Mouse (Mus musculus) neural tube, embryonic 11.5 days (tissue): Measurements from ENCODE around the gene Csrp2. TPM values are rescaled to one million over a fixed set of nuclear protein-coding genes. Genes with fewer than 3 reads are reported as not detected.
A peak's percentile ranks its signal among the peaks of the same experiment; 100 is the strongest.

Experiments used
- ATAC-seq: fragments of 200-750 bp; cut with Nextera tagmentation; 2 replicates; pipeline ENCODE4 v1.8.0; 2017; ENCODE audit warnings: moderate number of reproducible peaks, mild to moderate bottlenecking, moderate TSS enrichment, moderate library complexity; ENCODE audit not compliant: insufficient read depth, low FRiP score, low TSS enrichment
- DNase-seq: peaks from one replicate; pipeline ENCODE4 v3.0.0-alpha.2; 2015; ENCODE audit warnings: low spot score
- H3K27ac ChIP-seq: fragments of 300-500 bp; sonication (generic); 2 replicates; pipeline ENCODE4 v1.5.1; 2014; ENCODE audit warnings: low read depth, mild to moderate bottlenecking, low read length
- H3K27me3 ChIP-seq: fragments of 300-500 bp; sonication (generic); 2 replicates; pipeline ENCODE4 v1.6.1; 2014; ENCODE audit warnings: mild to moderate bottlenecking, low read length, mixed read lengths; ENCODE audit not compliant: control insufficient read depth, insufficient read depth
- H3K36me3 ChIP-seq: fragments of 300-500 bp; sonication (generic); 2 replicates; pipeline ENCODE4 v1.6.1; 2014; ENCODE audit warnings: mild to moderate bottlenecking, low read length, moderate library complexity, mixed read lengths; ENCODE audit not compliant: control insufficient read depth, insufficient read depth
- H3K4me1 ChIP-seq: fragments of 300-500 bp; sonication (generic); 2 replicates; pipeline ENCODE4 v1.6.1; 2014; ENCODE audit warnings: low read length, mixed read lengths; ENCODE audit not compliant: control insufficient read depth, insufficient read depth
- H3K4me2 ChIP-seq: fragments of 300-500 bp; sonication (generic); 2 replicates; pipeline ENCODE4 v1.6.1; 2014; ENCODE audit warnings: low read depth, mild to moderate bottlenecking, moderate library complexity
- H3K4me3 ChIP-seq: fragments of 300-500 bp; sonication (generic); 2 replicates; pipeline ENCODE4 v1.5.1; 2014; ENCODE audit warnings: low read depth, low read length
- H3K9ac ChIP-seq: fragments of 300-500 bp; sonication (generic); 2 replicates; pipeline ENCODE4 v1.6.1; 2014; ENCODE audit warnings: mild to moderate bottlenecking, low read length
- H3K9me3 ChIP-seq: fragments of 300-500 bp; sonication (generic); 2 replicates; pipeline ENCODE4 v1.6.1; 2016; ENCODE audit warnings: low read length; ENCODE audit not compliant: control insufficient read depth
- WGBS: fragments of 180-500 bp; shearing (Covaris S2); extraction: QIAGEN DNeasy Blood & Tissue Kit; methylation state at CpG from one replicate; pipeline ENCODE4 v1.1.7; 2014; 5-methylcytosine and 5-hydroxymethylcytosine counted together
- polyA plus RNA-seq: library from polyadenylated mRNA; unstranded; fragments of >200 nt; fragmentation: Nextera tagmentation; extraction: Ambion mirVana; gene quantifications from 2 replicates; pipeline ENCODE4 v1.2.1, GENCODE M21; 2014

The Csrp2 gene
- polyA plus RNA-seq, 1 experiment from 2014 or later: 165 TPM

- no peak for DNase-seq
- Histone ChIP-seq H3K4me3 (no peak overlapping the region), H3K4me1 (peaks cover 8% of the 10 kb centered on the region), H3K27ac (no peak overlapping the region), H3K27me3 (no peaks in the 10 kb centered on the region), H3K9ac (no peak overlapping the region), H3K4me2 (no peak overlapping the region), H3K36me3 (no peaks in the 10 kb centered on the region), H3K9me3 (no peaks in the 10 kb centered on the region)
- no peak for ATAC-seq
- WGBS: 67% methylated on average over 9 of the region's 9 CpGs
Observed at GRCm38 (mm10) chr10:110922612-110923011, 3.0 kb downstream of the Csrp2 start.

- DNase-seq (no peak), ATAC-seq (no peak)
- H3K4me3 ChIP-seq: no peak overlapping the region
- no peak overlapping the region for H3K4me2 ChIP-seq
- no peaks in the 10 kb centered on the region for H3K36me3 ChIP-seq
- H3K27ac ChIP-seq: no peak overlapping the region
- H3K4me1 ChIP-seq: peaks cover 11% of the 10 kb centered on the region
- WGBS: 78% methylated on average over 11 of the region's 11 CpGs
- no peak overlapping the region for H3K9ac ChIP-seq
- no peaks in the 10 kb centered on the region for H3K9me3 ChIP-seq
- no peaks in the 10 kb centered on the region for H3K27me3 ChIP-seq
Observed at GRCm38 (mm10) chr10:110927491-110927890, 7.9 kb downstream of the Csrp2 start.

GRCm38 (mm10) chr10:110929756-110930155, 10.2 kb downstream of the Csrp2 start:
- no peaks in the 10 kb centered on the region for H3K9me3 ChIP-seq
- no peaks in the 10 kb centered on the region for H3K36me3 ChIP-seq
- H3K9ac ChIP-seq: no peak overlapping the region
- DNase-seq: no peak
- H3K4me1 ChIP-seq: peaks cover 8% of the 10 kb centered on the region
- 0 out of 2 replicates have a peak, but pooled peaks have one; percentile 24 for ATAC-seq
- WGBS: 79% methylated on average over 4 of the region's 4 CpGs
- H3K4me2 ChIP-seq: no peak overlapping the region
- H3K27me3 ChIP-seq: no peaks in the 10 kb centered on the region
- H3K4me3 ChIP-seq: no peak overlapping the region
- H3K27ac ChIP-seq: no peak overlapping the region

DNA sequence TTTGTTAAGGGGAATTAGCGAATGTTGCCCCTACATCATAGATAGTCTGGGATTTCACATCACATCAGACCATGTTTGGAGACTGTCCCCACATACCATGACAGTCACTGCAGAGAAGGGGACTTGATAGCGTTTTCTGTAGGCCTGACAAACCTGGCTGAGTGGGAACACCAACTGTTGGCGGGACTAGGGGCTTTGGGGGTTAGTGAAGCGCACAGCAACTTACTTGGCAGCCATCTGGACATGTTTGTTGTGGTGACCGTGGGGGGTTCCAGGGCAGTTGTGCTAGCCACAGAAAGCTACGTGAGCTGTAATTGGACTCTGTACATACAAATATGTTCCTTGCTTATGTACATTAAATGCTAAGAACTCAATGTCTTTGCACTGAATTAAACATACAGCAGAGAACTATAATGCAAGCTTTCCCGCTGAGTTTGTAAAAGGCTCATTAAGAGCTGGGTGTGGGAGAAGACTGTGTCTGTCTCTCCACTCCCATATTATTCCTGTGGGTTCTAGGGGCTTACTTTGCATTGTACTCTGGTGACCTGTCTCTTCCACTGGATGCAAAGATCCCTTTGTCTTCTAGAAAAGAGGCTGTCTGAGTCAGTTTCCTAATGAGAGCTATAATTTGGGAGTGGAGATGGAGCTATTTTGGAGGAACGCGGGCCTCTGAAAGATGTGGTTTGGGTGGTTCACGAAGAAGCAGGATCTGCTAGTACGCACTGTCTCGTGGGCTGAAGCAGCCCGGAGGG, 11.7 kb downstream of the Csrp2 start:
- ATAC-seq (0 out of 2 replicates have a peak, but pooled peaks have one; percentile 25), DNase-seq (peak; percentile 34)
- Histone ChIP-seq H3K27ac (peak overlapping the region; percentile 55; the same call in 1 of the 2 replicates), H3K27me3 (no peaks in the 10 kb centered on the region), H3K36me3 (no peaks in the 10 kb centered on the region), H3K9ac (no peak overlapping the region), H3K4me3 (no peak overlapping the region), H3K4me1 (peaks cover 8% of the 10 kb centered on the region), H3K9me3 (no peaks in the 10 kb centered on the region), H3K4me2 (no peak overlapping the region)
- 45% methylated on average over 13 of the region's 13 CpGs for WGBS

GRCm38 (mm10) chr10:110931913-110932560, 12.4 kb downstream of the Csrp2 start:
- Histone ChIP-seq H3K4me1 (peaks cover 8% of the 10 kb centered on the region), H3K27ac (no peak overlapping the region), H3K27me3 (no peaks in the 10 kb centered on the region), H3K4me3 (no peak overlapping the region), H3K36me3 (no peaks in the 10 kb centered on the region), H3K4me2 (no peak overlapping the region), H3K9ac (no peak overlapping the region), H3K9me3 (no peaks in the 10 kb centered on the region)
- ATAC-seq: peak; percentile 75
- WGBS: 50% methylated on average over 20 of the region's 20 CpGs
- peak; percentile 55 for DNase-seq

- 85% methylated on average over 5 of the region's 5 CpGs for WGBS
- Histone ChIP-seq H3K27ac (no peak overlapping the region), H3K4me1 (peaks cover 8% of the 10 kb centered on the region), H3K4me2 (no peak overlapping the region), H3K27me3 (no peaks in the 10 kb centered on the region), H3K36me3 (no peaks in the 10 kb centered on the region), H3K9me3 (no peaks in the 10 kb centered on the region), H3K9ac (no peak overlapping the region), H3K4me3 (no peak overlapping the region)
- DNase-seq: no peak
- ATAC-seq: no peak
Observed at GRCm38 (mm10) chr10:110933584-110933983, 14.0 kb downstream of the Csrp2 start.

GRCm38 (mm10) chr10:110935081-110935480, 15.5 kb downstream of the Csrp2 start:
- ATAC-seq (no peak), DNase-seq (no peak)
- Histone ChIP-seq H3K9me3 (no peaks in the 10 kb centered on the region), H3K27me3 (no peaks in the 10 kb centered on the region), H3K9ac (no peak overlapping the region), H3K36me3 (no peaks in the 10 kb centered on the region), H3K4me1 (peaks cover 6% of the 10 kb centered on the region; the same call in 1 of the 2 replicates), H3K4me3 (no peak overlapping the region), H3K4me2 (no peak overlapping the region), H3K27ac (no peak overlapping the region)
- 95% methylated on average over 11 of the region's 11 CpGs for WGBS

DNA sequence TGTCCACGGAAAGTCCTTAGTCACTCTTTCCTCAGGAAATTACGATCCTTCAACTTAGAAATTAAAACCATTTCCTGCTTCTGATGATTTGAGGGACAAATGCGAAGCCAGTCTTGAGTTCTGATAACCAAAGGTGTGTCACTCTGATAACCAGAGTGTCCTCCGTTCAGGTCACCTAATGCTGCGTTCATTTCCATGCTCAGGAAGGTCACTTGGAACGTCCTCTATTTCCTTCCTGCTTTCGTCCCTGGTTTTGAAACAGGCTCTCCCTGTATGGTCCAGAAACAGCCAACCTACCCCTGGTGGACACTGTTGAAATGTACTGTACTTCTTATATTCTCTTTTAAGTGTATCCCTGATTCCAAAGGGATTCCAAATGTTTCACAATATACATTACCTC, 16.1 kb downstream of the Csrp2 start:
- no peak for ATAC-seq
- Histone ChIP-seq H3K36me3 (no peaks in the 10 kb centered on the region), H3K4me2 (no peak overlapping the region), H3K27me3 (no peaks in the 10 kb centered on the region), H3K27ac (no peak overlapping the region), H3K4me1 (peaks cover 6% of the 10 kb centered on the region; the same call in 1 of the 2 replicates), H3K9me3 (no peaks in the 10 kb centered on the region), H3K9ac (no peak overlapping the region), H3K4me3 (no peak overlapping the region)
- no peak for DNase-seq
- 88% methylated on average over 7 of the region's 7 CpGs for WGBS

GRCm38 (mm10) chr10:110938361-110938760, 18.8 kb downstream of the Csrp2 start:
- 88% methylated on average over 7 of the region's 7 CpGs for WGBS
- Histone ChIP-seq H3K9ac (no peak overlapping the region), H3K9me3 (no peaks in the 10 kb centered on the region), H3K27me3 (no peaks in the 10 kb centered on the region), H3K4me3 (no peak overlapping the region), H3K4me1 (no peaks in the 10 kb centered on the region), H3K4me2 (no peak overlapping the region), H3K27ac (no peak overlapping the region), H3K36me3 (peaks cover 3% of the 10 kb centered on the region; the same call in 1 of the 2 replicates)
- no peak for ATAC-seq
- no peak for DNase-seq
